Mouse (Mus musculus) heart, embryonic 10.5 days (tissue): ENCODE data around the gene Car9. TPM values are rescaled to one million over a fixed set of nuclear protein-coding genes. Genes with fewer than 3 reads are reported as not detected.
A peak's percentile ranks its signal among the peaks of the same experiment; 100 is the strongest.

Source experiments
- DNase-seq: peaks from one replicate; pipeline ENCODE4 v3.0.0-alpha.2; 2017; ENCODE audit warnings: low spot score
- H3K27ac ChIP-seq: fragments of 300-500 bp; sonication (generic); 2 replicates; pipeline ENCODE4 v1.5.1; 2016; ENCODE audit warnings: mild to moderate bottlenecking
- H3K27me3 ChIP-seq: fragments of 300-500 bp; sonication (generic); 2 replicates; pipeline ENCODE4 v1.6.1; 2016; ENCODE audit warnings: mild to moderate bottlenecking; ENCODE audit not compliant: poor library complexity, insufficient read depth, severe bottlenecking
- H3K36me3 ChIP-seq: fragments of 300-500 bp; sonication (generic); 2 replicates; pipeline ENCODE4 v1.6.1; 2016; ENCODE audit warnings: mild to moderate bottlenecking, moderate library complexity
- H3K4me1 ChIP-seq: fragments of 300-500 bp; sonication (generic); 2 replicates; pipeline ENCODE4 v1.6.1; 2016; ENCODE audit warnings: mild to moderate bottlenecking
- H3K4me3 ChIP-seq: fragments of 300-500 bp; sonication (generic); 2 replicates; pipeline ENCODE4 v1.5.1; 2016; ENCODE audit warnings: mild to moderate bottlenecking, moderate library complexity
- H3K9me3 ChIP-seq: fragments of 300-500 bp; sonication (generic); 2 replicates; pipeline ENCODE4 v1.6.1; 2016; ENCODE audit warnings: mild to moderate bottlenecking, moderate library complexity
- WGBS: fragments of 180-500 bp; shearing (Covaris S2); methylation state at CpG from one replicate; pipeline ENCODE4 v1.1.7; 2016; 5-methylcytosine and 5-hydroxymethylcytosine counted together
- polyA plus RNA-seq: library from polyadenylated mRNA; unstranded; fragments of >200 nt; fragmentation: Nextera tagmentation; extraction: Ambion mirVana; gene quantifications from 2 replicates; pipeline ENCODE4 v1.2.1, GENCODE M21; 2016

The Car9 gene
- polyA plus RNA-seq, 1 experiment from 2014 or later = 1.7 TPM

DNA sequence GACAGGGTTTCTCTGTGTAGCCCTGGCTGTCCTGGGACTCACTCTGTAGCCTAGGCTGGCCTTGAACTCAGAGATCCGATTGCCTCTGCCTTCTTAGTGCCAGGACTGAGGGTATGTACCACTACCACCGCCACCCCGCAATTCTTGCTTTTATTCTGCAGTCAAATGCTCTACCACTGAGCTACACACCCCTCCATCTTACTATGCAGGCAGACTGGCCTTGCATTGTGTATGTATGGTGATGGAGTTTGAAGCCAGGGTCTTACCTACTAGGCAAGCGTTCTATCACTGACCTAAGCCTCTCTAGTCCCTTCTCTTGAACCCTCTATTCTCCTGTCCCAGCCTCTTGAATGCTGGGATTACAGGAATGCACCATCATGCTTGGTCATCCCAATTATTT, 6.5 kb downstream of the Car9 start:
- Histone ChIP-seq H3K4me3 (no peak overlapping the region), H3K27me3 (peaks cover 5% of the 10 kb centered on the region; the same call in 1 of the 2 replicates), H3K36me3 (peaks cover 30% of the 10 kb centered on the region), H3K4me1 (peaks cover 51% of the 10 kb centered on the region), H3K9me3 (no peaks in the 10 kb centered on the region), H3K27ac (no peak overlapping the region)
- no peak for DNase-seq
- WGBS = 83% methylated on average over 4 of the region's 4 CpGs

DNA sequence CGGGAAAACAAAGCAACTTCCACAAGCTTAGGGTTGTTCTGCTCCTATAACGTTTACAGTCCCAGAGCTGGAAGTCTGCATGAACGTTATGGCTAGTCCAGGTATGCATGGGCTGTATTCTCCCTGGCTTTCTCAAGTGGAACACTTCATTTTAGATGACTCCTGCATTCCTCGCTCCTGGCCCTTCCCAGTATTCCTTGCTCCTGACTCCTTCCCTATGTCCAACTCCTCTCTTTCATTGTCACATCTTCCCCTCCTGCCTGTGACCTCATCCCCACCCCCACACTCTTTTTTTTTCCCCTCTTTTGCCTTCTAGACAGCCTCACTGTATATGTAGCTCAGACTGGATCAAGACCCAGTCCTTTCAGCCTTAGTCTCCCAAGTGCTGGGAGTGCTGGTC, 7.0 kb downstream of the Car9 start:
- Histone ChIP-seq H3K4me1 (peaks cover 51% of the 10 kb centered on the region), H3K4me3 (no peak overlapping the region), H3K27ac (no peak overlapping the region; the same call in 1 of the 2 replicates), H3K36me3 (peaks cover 35% of the 10 kb centered on the region), H3K9me3 (no peaks in the 10 kb centered on the region), H3K27me3 (peaks cover 10% of the 10 kb centered on the region; the same call in 1 of the 2 replicates)
- no peak for DNase-seq
- WGBS = 56% methylated on average over 4 of the region's 4 CpGs

DNA sequence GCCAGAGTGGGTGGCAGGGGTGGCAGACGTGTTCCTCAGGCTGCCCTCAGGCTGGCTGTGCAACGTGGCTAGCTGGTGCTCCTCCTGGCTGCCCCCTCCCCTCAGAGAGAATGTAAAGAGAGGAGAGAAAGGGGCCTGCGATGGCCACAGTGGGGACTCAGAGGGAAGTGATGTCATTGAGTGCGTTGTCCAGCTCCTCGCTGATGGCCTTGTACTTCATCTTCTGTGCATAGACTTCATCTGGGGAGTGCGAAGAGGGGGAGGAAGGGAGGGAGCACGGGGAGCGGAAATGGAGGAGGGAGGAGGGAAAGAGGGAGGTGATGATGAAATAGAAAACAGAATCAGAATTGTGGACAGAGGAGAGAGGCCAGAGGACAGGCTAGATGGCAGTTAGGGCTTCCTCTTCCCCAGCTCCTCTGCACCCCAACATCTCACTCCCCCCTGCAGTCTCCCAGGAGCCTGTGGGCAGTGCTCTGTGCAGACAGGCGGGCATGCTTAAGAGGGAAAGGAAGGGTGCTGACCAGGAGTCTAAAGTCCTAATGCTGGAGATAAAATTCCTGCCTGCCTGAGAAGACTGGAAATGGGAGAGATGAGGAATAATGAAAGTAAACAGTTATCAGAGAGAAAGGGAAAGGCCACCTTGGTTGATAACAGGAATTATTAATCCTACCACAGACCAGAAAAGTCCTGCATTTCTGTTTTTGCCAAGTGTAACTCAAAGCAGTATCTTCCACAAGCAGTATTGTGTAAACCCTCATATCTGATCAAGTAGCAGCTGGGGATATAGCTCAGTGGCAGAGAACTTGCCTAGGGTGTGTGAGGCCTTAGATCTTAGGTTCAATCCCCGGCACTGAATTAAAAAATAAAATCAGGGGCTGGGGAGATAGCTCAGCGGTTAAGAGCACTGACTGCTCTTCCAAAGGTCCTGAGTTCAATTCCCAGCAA, 9.3 kb downstream of the Car9 start:
- Histone ChIP-seq H3K27me3 (peaks cover 17% of the 10 kb centered on the region; the same call in 1 of the 2 replicates), H3K4me3 (no peak overlapping the region), H3K27ac (peak overlapping the region; percentile 59; the same call in 1 of the 2 replicates), H3K36me3 (peaks cover 43% of the 10 kb centered on the region), H3K9me3 (no peaks in the 10 kb centered on the region), H3K4me1 (peaks cover 68% of the 10 kb centered on the region)
- DNase-seq = no peak
- WGBS = 62% methylated on average over 11 of the region's 11 CpGs

DNA sequence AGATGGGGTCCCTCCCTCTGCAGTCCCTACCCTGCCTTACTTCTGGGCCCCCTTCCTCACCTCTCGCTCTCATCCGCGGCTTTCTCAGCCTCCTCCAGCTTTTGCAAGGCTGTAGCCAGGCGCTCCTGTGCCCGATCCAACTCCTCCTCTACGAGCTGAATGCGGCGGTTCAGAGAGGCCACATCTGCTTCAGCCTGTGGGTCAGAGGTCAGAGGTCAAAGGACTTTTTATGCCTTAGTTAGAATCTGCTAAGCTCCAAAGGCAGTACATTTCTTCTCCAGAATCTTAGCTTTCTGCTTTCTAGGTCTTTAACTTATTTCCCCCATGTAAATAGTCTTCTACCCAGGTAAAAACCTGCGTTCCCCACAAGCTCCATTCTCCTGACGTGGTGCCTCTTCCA, 12.8 kb downstream of the Car9 start:
- Histone ChIP-seq H3K27ac (no peak overlapping the region), H3K4me3 (peak overlapping the region; percentile 37), H3K4me1 (peaks cover 83% of the 10 kb centered on the region), H3K27me3 (peaks cover 48% of the 10 kb centered on the region), H3K9me3 (no peaks in the 10 kb centered on the region), H3K36me3 (peaks cover 42% of the 10 kb centered on the region)
- DNase-seq = no peak
- 25% methylated on average over 10 of the region's 10 CpGs for WGBS

DNA sequence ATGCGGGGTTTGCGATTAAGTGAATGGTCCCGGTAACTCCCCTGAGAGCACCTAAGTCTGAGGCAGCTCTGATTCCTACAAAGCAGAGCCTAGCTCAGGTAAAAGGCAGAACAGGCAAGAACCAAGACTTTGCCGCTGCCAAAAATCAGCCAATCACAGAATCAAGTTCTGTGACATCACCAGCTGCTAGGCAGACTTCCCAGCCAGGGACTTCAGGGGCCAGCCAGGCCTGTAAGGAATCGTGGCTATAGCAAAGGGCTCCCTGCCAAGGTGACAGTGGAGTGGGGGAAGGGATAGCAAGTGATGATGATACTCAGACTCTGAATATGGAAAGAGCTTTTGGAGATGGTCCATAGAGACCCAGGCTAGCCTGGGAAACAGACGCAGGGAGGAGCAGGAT, 13.2 kb downstream of the Car9 start:
- Histone ChIP-seq H3K27ac (peak overlapping the region; percentile 89; the same call in 1 of the 2 replicates), H3K4me1 (peaks cover 81% of the 10 kb centered on the region), H3K9me3 (no peaks in the 10 kb centered on the region), H3K27me3 (peaks cover 53% of the 10 kb centered on the region), H3K36me3 (peaks cover 40% of the 10 kb centered on the region), H3K4me3 (peak overlapping the region; percentile 37)
- DNase-seq = peak; percentile 88
- WGBS = 11% methylated on average over 6 of the region's 6 CpGs

DNA sequence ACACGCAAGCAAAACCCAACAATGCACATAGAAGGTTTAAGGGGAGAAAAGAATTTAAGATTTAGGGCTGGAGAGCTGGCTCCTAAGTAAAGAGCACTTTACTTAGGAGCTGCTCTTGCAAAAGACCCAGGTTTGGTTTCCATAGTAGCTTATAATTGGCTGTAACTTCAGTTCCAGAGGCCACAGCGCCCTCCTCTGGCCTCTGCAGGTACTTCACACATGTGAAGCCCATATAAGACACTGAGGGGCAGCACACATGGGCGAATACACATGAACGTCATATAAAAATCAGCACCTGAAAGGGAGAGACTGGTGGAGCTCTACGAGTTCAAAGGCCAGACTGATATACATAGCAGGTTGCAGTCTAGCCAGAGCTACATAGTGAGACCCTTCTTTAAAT, 21.1 kb downstream of the Car9 start:
- whole genome bisulfite sequencing = 63% methylated on average over 5 of the region's 5 CpGs
- peaks cover 30% of the 10 kb centered on the region for H3K27me3 ChIP-seq
- peaks cover 37% of the 10 kb centered on the region for H3K4me1 ChIP-seq
- H3K27ac ChIP-seq = no peak overlapping the region
- no peaks in the 10 kb centered on the region for H3K9me3 ChIP-seq
- no peak overlapping the region for H3K4me3 ChIP-seq
- peaks cover 25% of the 10 kb centered on the region for H3K36me3 ChIP-seq
- DNase-seq = no peak

DNA sequence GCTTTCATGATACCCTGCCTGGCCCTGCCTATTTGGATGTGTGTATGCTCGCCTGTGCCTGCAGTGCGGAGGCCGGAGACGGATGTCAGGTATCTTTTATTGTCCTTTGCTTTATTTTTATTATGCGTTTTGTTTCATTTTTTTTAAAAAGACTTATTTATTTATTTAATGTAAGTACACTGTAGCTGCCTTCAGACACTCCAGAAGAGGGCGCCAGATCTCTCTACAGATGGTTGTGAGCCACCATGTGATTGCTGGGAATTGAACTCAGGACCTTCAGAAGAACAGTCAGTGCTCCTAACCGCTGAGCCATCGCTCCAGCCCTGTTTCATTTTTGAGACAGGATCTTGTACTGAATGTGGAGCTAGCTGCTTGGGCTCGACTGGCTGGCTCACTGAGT, 21.7 kb downstream of the Car9 start:
- no peak for DNase-seq
- H3K4me1 ChIP-seq = peaks cover 31% of the 10 kb centered on the region
- no peak overlapping the region for H3K27ac ChIP-seq
- H3K9me3 ChIP-seq = no peaks in the 10 kb centered on the region
- H3K4me3 ChIP-seq = no peak overlapping the region
- H3K27me3 ChIP-seq = peaks cover 24% of the 10 kb centered on the region
- 72% methylated on average over 9 of the region's 9 CpGs for WGBS
- peaks cover 31% of the 10 kb centered on the region for H3K36me3 ChIP-seq

DNA sequence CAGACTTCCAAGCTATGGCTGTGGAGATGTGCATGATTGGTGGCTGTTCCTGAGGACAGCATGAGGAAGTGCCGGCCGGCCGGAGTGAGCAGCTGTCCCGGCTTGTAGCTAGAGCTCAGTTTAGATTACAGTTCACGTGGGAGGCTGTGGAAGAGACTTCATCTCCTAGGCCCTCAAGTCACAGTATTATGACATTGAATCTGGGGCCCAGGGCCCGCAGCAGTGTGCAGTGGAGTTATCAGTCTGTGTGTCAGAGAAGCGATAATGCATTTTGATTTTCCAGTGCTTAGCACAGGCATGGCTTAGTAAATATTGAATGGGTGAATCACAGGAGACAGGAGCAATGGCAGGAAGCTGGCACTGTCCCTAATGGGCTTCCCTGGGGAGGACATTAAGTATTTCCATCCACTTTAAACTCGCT, 23.3 kb downstream of the Car9 start:
- no peak for DNase-seq
- H3K4me3 ChIP-seq = no peak overlapping the region
- no peaks in the 10 kb centered on the region for H3K9me3 ChIP-seq
- peaks cover 18% of the 10 kb centered on the region for H3K4me1 ChIP-seq
- WGBS = 53% methylated on average over 8 of the region's 8 CpGs
- H3K27ac ChIP-seq = no peak overlapping the region
- H3K36me3 ChIP-seq = peaks cover 47% of the 10 kb centered on the region
- peaks cover 8% of the 10 kb centered on the region; the same call in 1 of the 2 replicates for H3K27me3 ChIP-seq

DNA sequence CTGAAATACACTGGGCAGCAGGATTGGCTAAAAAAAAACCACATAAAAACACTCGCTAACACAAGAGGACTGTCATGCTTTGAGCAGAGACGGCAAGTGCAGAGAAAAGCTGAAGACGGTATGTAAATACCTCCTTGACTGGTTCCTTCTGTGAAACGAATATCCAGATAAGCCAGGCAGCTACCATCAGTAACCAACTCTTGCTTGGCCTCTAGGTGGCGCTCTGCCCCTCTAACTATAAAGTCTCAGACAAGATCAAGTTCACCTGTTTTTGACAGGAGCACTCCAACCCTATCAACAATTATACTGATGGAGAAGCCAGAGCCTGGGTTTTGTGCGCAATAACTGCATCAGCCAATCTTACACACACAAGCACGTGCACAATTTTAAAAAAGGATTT, 23.8 kb downstream of the Car9 start:
- H3K36me3 ChIP-seq = peaks cover 52% of the 10 kb centered on the region
- H3K4me3 ChIP-seq = no peak overlapping the region
- H3K27ac ChIP-seq = no peak overlapping the region
- peak; percentile 85 for DNase-seq
- H3K4me1 ChIP-seq = peaks cover 18% of the 10 kb centered on the region
- H3K27me3 ChIP-seq = peaks cover 5% of the 10 kb centered on the region; the same call in 1 of the 2 replicates
- H3K9me3 ChIP-seq = no peaks in the 10 kb centered on the region
- 20% methylated on average over 7 of the region's 7 CpGs for WGBS

DNA sequence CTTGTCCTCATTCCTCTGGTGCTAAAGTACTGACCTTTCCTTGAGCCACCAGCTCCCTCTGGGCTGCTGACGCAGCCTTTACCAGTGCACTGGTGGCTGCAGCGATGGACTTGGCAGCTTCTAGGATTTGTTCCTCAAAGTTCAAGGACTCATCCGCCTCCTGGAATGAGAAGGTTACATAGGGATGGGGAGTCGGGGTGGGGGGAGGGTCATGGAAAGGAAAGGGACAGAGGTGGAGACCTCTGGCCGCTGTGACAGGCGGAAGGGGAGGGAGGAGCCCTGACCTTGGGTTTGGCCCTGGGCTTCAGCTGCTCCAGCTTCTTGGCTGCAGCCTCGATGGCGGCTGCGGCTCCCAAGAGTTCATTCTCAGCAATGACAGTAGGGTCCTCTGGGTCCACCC, 26.5 kb downstream of the Car9 start:
- WGBS = 88% methylated on average over 9 of the region's 9 CpGs
- no peak overlapping the region for H3K27ac ChIP-seq

DNA sequence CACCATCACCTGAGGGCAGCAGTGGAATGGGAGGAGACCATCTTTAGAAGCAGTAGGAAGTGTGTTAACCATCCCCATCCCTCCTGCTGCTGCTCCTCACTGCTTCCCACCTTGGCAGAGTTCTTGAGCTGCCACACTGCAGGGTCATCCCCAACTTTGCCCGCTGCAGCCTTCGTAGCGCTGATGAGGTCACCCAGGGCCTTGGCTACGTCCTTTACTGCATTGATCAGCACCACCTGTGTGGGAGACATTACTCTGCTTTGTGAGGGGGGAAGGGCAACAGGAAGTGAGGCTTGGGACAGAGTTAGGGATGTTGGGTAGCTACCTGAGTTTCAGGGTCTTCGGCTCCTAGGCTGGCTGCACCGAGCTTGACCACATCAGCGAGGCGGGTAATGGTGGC, 28.9 kb downstream of the Car9 start:
- Histone ChIP-seq H3K4me3 (no peak overlapping the region), H3K9me3 (no peaks in the 10 kb centered on the region), H3K27ac (no peak overlapping the region), H3K27me3 (no peaks in the 10 kb centered on the region), H3K4me1 (peaks cover 11% of the 10 kb centered on the region; the same call in 1 of the 2 replicates), H3K36me3 (peaks cover 98% of the 10 kb centered on the region)
- DNase-seq = no peak
- 96% methylated on average over 8 of the region's 8 CpGs for WGBS

More for the DNA sequence above, 26.5 kb downstream of the Car9 start:
- Histone ChIP-seq H3K27me3 (no peaks in the 10 kb centered on the region), H3K36me3 (peaks cover 79% of the 10 kb centered on the region), H3K9me3 (no peaks in the 10 kb centered on the region), H3K4me3 (no peak overlapping the region), H3K4me1 (peaks cover 18% of the 10 kb centered on the region)
- DNase-seq = no peak

DNA sequence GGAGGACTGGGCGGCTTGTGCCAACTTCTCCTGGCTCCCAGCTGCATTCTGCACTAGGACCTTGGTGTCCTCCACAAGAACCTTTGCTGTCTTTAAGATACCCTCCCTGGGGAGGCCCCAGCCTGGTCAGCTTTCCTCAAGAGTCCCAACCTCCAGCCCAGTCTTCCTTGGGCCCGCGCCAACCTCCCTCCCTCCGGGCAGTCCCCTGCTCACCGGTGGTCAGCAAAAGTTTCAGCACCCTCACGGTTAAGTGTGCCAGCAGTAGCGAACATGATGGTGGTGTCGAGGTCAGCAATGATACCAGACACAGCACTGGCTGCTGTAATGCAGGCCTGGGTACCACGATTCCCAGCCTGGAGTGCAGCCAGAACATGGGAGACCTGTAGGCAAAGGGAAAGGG, 29.3 kb downstream of the Car9 start:
- H3K36me3 ChIP-seq = peaks cover 100% of the 10 kb centered on the region
- no peak overlapping the region for H3K27ac ChIP-seq
- H3K4me3 ChIP-seq = no peak overlapping the region
- no peak for DNase-seq
- no peaks in the 10 kb centered on the region for H3K27me3 ChIP-seq
- 95% methylated on average over 9 of the region's 9 CpGs for WGBS
- peaks cover 7% of the 10 kb centered on the region; the same call in 1 of the 2 replicates for H3K4me1 ChIP-seq
- no peaks in the 10 kb centered on the region for H3K9me3 ChIP-seq

DNA sequence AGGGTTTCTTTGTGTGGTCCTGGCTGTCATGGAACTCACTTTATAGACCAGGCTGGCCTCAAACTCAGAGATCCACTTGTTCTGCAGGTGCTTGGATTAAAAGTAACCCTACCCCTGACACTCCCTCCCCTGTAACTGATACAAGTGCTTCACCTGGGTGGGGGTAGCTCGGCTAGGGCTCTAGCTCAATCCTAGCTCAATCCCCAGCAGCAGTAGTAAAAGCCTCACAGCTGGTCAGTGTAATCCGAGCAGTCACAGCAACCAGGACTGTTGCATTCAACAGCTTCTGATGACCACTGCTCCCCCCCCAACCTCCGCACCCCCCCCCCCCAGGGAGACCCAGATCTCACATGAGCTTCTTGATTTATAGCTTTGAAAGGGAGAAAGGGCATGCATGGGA, 35.3 kb downstream of the Car9 start:
- Histone ChIP-seq H3K9me3 (no peaks in the 10 kb centered on the region), H3K4me3 (no peak overlapping the region), H3K27ac (no peak overlapping the region), H3K4me1 (no peaks in the 10 kb centered on the region), H3K36me3 (peaks cover 99% of the 10 kb centered on the region), H3K27me3 (no peaks in the 10 kb centered on the region)
- no peak for DNase-seq
- WGBS = 74% methylated on average over 3 of the region's 3 CpGs
